Mouse (Mus musculus) ZHBTc4 (cell line): ENCODE results near the gene Fam13a.

Experiments
- DNase-seq: peaks from one replicate; pipeline ENCODE4 v3.0.0-alpha.2; 2011; ENCODE audit warnings: low read depth, low spot score

Gene Fam13a

GRCm38 (mm10) chr6:58999044-58999453 is 25.3 kb downstream of the Fam13a start:
- no peak for DNase-seq

DNA sequence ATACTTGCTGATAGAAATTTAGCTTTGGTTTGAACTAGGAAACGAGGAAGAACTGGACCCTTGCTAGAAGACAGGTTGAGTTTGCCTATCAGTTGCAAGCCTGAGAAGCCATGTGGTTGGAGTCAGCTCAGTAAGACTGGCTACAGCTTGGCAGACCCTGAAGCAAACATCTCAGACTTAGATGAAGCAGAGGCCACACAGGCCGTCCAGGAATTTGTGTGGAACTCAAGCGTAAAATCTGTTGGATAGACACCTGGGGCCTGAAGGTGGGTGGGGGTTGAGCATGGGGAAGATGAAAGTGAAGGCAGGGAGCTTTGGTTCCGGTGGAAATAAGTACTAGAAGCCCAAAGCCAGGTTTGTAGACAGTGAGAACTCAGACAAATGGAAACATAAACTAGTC is 25.8 kb downstream of the Fam13a start:
- no peak for DNase-seq

- DNase-seq = no peak
Observed at GRCm38 (mm10) chr6:58989149-58989548, 35.2 kb downstream of the Fam13a start.

GRCm38 (mm10) chr6:58988706-58989105 is 35.6 kb downstream of the Fam13a start:
- DNase-seq = no peak

DNA sequence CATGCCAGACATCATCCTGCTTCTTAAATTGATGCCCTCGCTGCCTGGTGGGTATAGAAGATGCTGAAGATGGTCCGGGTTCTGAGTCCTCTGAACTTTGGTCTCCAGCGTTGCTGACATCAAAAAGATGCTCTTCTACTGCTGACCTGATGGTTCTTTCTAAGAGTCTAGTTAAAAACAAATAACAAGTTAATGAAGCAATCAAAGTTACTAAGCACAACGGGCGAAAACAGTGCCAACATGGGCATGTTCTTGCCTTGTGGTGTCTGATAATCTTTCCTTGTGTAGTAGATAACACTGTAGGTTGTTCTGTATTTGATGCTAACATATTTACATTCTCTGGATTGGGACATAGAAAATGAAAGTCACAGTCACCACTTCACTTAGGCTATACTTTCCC is 37.2 kb downstream of the Fam13a start:
- DNase-seq = no peak

DNA sequence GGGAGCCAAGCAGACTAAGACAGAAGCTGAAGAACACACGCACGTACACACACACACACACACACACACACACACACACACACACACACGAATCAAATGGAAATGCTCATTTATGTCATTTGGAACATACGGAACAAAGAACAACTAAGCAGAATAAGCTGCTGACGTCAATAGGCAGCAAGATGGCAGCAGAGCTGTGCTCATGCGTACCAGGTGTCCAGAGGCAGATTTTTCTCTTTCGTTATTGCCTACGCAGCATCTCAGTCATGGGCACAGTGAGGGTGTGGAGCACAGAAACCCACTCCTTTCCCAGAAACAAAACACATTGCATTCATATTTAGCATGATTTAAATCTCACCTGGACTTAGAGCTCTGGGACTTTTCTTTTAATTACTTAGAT is 39.2 kb downstream of the Fam13a start:
- no peak for DNase-seq

DNA sequence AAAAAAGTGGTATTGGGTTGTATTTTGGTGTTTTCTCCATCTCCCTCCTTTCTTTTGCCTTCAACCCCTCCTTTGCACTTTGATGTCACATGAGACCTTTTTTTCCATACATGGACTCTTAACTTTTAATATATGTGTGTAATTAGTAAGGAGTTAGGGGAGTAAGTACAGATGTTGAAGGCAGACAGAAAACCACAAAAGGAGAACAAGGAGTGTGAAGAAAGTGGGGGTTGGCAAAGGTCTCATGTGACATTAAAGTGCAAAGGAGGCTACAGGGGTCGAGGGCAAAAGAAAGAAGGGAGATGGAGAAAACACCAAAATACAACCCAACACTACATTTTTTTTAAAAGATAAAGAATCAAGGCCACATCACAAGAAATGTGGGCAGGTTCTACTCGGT is 49.1 kb downstream of the Fam13a start:
- DNase-seq = no peak

- no peak for DNase-seq
Observed at GRCm38 (mm10) chr6:58974428-58974827, 49.9 kb downstream of the Fam13a start.

- no peak for DNase-seq
Observed at GRCm38 (mm10) chr6:58972873-58973272, 51.5 kb downstream of the Fam13a start.

- no peak for DNase-seq
Observed at GRCm38 (mm10) chr6:58968272-58968671, 56.1 kb downstream of the Fam13a start.

DNA sequence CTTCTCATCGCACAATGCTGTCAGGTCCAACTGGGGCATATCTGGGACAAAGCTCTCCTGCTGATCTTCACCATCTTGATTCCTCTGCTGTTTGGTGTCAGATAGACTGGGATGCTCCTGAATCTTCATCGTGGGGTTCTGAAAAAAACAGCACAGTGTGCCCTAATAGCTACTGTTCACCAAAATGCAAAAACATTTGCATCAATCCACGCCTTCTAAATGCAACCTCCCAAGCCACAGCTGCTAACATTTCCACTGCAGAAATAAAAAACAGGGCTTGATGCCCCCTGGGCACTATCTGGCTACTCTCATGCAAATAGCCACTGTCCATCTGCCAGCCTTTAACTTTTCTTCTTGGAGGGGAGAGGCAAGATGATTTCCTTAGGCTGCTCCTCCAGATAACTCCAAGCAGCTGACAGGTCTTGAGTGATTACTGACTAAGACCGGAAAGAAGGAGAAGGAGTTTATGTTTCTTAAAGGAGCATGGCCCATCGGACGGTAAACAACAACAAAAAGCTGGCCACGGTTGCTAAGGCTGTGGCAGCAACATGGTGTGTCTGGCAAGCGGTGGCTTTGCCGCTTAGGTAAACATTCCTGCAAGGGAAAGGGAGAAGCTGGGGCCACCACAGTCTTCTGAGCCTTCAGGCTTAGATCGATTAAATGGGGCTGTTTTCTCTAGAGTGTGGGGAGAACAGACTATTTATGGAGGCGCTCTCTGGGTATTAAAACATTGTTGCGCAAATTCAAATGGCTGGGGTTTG is 59.1 kb downstream of the Fam13a start:
- DNase-seq = no peak

DNA sequence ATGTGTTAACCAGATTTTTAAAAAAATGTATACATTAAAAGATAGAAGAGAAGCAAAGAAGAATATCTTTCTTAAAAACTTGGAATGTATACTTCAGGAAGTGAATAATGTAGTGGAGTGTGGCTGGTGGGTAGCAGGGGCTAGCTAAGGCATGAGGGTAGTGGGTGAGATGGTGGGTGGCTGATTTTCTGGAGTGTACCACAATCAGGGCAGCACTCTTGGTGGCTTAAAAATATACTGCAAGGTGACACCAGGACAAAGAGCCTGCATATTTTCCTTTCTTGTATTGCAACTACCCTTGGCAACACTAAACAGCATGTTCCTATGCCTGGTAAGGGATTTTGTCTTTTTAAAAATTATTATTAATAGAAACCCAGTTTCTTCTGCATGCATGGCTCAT is 59.8 kb downstream of the Fam13a start:
- no peak for DNase-seq

- no peak for DNase-seq
Observed at GRCm38 (mm10) chr6:58964091-58964490, 60.3 kb downstream of the Fam13a start.

DNA sequence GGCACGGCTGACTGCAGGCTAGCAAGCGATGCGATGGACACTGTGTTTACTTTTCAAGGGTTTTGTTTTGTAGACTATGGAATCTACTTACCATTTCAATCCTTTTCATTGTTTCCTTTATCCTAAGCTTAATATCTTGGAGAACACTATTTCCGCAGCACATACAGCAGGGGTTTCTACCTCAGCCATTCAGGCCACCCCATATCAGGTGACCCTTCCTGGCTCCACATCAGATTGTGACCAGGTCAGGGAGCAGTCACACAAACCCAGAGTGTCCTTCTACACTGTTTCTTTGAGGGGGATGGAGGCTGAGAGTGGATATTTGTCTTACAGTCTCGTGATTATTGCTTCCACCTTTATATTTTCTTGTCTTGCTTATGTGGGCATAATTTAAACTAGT is 61.7 kb downstream of the Fam13a start:
- no peak for DNase-seq

GRCm38 (mm10) chr6:58960523-58960922 is 63.8 kb downstream of the Fam13a start:
- DNase-seq = no peak

GRCm38 (mm10) chr6:58951128-58951992 is 73.0 kb downstream of the Fam13a start:
- no peak for DNase-seq

DNA sequence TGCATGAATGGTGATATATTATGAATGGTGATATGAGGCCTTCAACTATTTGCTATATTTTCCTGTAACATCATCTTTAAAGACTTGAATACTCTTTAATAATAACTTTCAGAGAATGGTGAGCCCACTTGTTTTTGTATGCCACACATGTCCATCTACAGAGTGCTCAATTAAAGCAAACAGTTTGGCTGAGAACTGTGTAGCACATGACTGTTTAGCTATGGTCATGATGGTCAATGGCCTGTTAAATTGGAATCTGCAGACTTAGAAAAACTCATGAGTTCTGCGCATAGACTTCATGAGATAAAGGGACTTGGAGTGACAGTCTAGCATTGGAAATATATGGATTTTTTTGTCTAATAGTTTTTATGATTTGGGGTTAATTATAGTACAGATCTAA is 73.9 kb downstream of the Fam13a start:
- DNase-seq = no peak

- DNase-seq = no peak
Observed at GRCm38 (mm10) chr6:58946840-58947239, 77.5 kb downstream of the Fam13a start.

- no peak for DNase-seq
Observed at GRCm38 (mm10) chr6:58946246-58946645, 78.1 kb downstream of the Fam13a start.

GRCm38 (mm10) chr6:58943958-58944357 is 80.4 kb downstream of the Fam13a start:
- no peak for DNase-seq

- no peak for DNase-seq
Observed at GRCm38 (mm10) chr6:58942276-58942675, 82.1 kb downstream of the Fam13a start.

GRCm38 (mm10) chr6:58937726-58938125 is 86.6 kb downstream of the Fam13a start:
- no peak for DNase-seq

DNA sequence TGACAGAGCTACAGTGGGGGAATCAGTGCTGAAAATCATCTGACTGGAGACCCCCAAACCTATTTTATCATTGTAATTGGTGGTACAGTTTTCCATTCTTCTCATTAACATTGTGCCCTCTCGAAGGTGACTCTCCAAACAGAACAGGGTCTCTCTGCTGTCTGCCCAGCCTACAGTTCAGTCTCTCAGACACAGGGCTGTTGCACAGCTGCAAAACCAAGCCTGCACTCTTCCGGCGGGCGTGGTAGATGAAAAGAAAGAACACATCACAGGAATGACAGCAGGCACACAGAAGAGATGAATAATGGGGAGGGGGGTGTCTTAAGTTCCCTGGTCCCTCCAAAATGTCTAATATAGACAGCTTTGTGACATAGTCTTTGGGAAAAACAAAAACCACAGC is 90.2 kb downstream of the Fam13a start:
- DNase-seq = no peak
